Mouse (Mus musculus): ENCODE results near the gene Slc9a9. TPM values are rescaled to one million over a fixed set of nuclear protein-coding genes. Genes with fewer than 3 reads are reported as not detected.
"Not testable (repeated sequence)": the region's sequence is repeated elsewhere in the genome, so short reads cannot be mapped to it uniquely, and the experiment has no call there.

Gene Slc9a9
- 5.9 and 6.1 TPM in 2 replicates for polyA plus RNA-seq (2012; rRNA removed)

DNA sequence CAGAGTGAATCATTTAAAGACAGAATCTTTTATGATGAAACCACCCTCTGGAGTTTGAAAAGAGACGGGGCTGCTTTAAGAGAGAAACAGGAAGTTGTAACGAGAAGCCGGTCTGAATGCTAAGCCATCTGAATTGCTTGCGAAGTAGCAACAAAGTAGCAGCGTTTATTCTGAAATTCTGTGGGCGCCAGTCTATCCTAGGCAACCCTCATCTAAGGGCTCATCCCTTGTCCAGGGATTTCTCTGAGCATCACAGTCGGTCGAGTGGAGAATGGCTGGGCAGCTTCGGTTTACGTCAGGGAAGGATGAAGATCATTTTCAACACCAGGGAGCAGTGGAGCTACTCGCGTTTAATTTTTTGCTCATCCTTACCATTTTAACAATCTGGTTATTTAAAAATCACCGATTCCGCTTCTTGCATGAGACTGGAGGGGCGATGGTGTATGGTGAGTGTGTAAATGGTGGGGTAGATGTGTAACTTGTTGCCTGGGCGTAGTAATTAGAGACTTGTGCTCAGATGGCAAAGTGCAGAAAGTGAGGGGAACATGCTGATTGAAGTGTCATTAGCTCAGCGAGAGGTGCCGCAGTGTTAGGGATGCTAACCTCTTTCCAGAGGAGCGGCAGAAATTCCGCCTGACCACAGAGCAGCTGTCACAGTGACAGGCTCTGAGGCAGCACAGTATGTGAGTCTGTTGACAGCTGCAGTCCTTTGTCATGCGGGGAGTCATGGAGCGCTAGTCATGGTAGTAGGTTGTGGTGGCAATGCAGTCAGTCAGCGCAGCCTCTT lies at the start of gene Slc9a9:
Gene Slc9a9 (plus strand): TSS at position 119 of the 787 bp plus-strand sequence.
- no peak for DNase-seq (ENCODE audit: low spot score)

- no peak for DNase-seq (ENCODE audit: low spot score)
Observed at GRCm38 (mm10) chr9:94620342-94620741, 49.4 kb upstream of the Slc9a9 start.

DNA sequence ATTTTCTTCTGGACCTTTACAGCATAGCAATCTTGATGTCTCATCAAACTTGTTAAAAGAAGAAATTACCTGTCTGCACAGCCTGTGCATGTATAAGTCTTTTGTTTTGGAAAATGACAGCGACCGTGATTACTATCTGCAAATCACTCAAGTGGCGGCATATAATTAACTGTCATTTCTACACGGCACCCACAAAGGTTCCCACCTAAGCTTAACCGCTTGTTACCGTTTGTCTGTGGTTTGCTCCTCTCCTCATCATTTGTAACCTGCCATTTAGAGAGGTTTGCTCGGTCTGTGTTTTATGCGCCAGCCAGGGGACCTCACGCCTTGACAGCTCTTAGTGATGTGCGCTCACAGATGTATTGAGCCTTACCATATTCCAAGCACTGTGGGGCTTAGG lies 48.9 kb upstream of the Slc9a9 start:
- DNase-seq (ENCODE audit: low spot score): no peak

GRCm38 (mm10) chr9:94621902-94622301 lies 47.8 kb upstream of the Slc9a9 start:
- DNase-seq (ENCODE audit: low spot score): no peak

DNA sequence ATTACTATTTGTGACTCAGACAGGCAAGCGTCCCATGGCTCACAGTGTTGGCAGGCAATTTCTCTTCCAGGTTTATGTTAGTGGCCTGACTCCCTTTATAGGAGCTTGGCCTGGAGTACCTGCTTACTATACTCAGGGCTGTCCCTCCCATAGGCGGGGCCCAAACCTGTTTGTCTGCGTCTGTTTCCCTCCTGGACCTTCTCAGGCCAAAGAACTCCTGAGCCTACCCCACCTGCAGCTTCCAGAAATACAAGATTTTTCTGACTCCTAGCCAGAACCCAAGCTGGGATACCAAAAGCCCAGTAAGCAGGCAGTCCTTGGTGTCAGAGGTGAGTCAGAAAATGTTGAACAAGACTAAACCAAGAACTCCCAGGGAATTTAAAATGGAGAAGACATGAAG lies 43.0 kb upstream of the Slc9a9 start:
- no peak for DNase-seq (ENCODE audit: low spot score)

GRCm38 (mm10) chr9:94628948-94629347 lies 40.8 kb upstream of the Slc9a9 start:
- no peak for DNase-seq (ENCODE audit: low spot score)

DNA sequence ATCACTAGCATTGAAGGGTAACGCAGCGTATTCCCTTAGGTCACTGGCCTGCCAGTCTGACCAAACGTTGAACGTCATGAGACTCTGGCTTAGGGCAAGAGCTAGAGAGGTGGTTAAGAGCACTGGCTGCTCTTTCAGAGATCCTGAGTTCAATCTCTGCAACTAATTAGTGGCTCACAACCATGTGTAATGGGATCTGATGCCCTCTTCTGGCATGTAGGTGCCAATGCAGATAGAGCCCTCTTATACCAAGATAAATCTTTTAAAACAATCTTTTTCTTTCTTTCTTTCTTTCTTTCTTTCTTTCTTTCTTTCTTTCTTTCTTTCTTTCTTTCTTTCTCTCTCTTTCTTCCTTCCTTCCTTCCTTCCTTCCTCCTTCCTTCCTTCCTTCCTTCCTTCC lies 35.4 kb upstream of the Slc9a9 start:
- DNase-seq (ENCODE audit: low spot score): not testable (repeated sequence)

DNA sequence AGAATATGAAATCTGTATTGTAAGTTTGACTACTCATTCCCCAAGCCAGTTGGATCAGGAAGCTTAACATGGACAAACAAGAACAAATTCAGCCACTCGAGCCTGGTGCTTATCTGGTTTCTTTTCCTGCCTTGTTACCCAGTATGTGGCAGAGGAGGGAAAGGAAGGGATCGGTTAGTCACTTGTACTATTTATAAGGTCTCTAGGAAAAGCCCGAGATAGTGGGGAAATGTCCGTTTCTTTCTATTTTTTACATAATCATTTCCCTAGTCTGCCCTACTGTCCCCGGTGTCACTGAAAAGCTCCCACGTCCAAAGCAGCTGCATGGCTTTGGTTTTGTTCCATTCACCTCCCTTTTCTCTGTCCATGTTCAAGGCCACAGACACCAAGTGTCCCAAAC lies 24.1 kb upstream of the Slc9a9 start:
- no peak for DNase-seq (ENCODE audit: low spot score)

DNA sequence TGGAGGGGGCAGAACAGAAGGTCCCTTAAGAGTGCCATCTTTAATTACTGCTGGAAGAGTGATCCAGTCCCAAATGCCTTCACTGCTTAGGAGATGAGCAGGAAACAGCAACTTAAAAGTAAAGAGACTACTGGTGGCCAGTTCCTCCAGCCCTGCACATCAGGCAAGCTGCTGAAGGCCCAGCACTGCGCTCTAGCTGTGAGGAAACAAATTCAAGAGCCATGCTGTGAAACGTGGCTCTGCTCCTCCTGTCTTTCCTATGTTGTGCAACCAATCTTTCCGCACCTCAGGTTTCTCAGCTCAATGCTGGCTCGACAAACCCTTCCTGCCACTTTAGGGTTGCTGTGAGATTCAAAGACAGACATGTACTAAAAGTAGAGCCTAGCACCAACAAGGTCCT lies 22.3 kb upstream of the Slc9a9 start:
- DNase-seq (ENCODE audit: low spot score): no peak

GRCm38 (mm10) chr9:94649991-94650390 lies 19.7 kb upstream of the Slc9a9 start:
- DNase-seq (ENCODE audit: low spot score): no peak

- no peak for DNase-seq (ENCODE audit: low spot score)
Observed at GRCm38 (mm10) chr9:94653198-94653597, 16.5 kb upstream of the Slc9a9 start.

GRCm38 (mm10) chr9:94653827-94654226 lies 15.9 kb upstream of the Slc9a9 start:
- DNase-seq (ENCODE audit: low spot score): no peak

GRCm38 (mm10) chr9:94656265-94656664 lies 13.4 kb upstream of the Slc9a9 start:
- DNase-seq (ENCODE audit: low spot score): no peak

DNA sequence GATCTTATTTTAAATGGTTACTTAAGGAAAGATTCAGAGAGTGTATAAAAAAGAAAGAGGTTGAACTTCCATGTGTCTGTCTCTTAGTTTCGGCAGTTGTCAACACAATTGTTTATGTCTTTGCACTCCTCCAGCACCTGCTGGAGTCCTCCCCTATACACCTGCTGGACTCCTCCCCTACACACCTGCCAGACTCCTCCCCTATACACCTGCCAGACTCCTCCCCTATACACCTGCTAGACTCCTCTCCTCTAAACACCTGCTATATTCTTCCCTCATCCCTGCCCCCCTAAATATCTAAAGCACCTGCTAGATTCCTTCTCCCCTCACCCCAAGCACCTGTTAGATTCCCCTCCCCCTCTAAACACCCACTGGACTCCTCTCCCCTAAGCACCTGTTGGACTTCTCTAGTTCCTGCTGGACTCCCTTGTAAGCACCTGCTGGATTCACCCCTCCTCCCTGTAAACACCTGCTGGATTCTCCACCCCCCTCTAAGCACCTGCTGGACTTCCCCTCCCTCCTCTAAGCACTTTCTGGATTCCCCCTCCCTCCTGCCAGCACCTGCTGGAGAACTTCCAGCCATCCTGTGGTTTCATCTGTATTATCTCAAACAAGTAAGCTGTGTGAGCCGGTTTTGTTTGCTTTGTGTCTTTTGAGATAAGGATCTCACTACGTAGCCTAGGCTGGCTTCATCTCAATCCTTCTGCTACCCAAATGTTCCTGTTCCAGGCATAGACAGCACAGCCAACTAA lies 10.1 kb upstream of the Slc9a9 start:
- DNase-seq (ENCODE audit: low spot score): no peak

DNA sequence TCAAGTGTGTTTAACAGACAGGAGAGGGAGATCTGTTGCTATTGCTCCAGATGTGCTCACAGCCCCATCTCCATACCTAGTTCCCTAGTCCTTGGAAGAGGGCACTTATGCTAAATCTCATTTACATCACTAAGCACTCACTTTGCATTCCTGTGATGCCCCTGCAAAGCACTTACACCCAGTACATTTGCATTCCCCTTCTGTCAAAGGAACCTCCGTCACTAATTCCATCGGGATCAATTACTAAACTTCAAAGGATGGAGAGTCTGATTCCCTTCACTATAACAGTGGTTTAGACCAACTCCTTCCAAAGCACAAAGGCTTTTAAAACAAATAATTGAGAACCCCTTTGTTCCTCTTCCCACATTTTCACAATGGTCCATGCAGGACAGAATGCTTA lies 7.9 kb upstream of the Slc9a9 start:
- no peak for DNase-seq (ENCODE audit: low spot score)

- no peak for DNase-seq (ENCODE audit: low spot score)
Observed at GRCm38 (mm10) chr9:94665248-94665647, 4.5 kb upstream of the Slc9a9 start.

DNA sequence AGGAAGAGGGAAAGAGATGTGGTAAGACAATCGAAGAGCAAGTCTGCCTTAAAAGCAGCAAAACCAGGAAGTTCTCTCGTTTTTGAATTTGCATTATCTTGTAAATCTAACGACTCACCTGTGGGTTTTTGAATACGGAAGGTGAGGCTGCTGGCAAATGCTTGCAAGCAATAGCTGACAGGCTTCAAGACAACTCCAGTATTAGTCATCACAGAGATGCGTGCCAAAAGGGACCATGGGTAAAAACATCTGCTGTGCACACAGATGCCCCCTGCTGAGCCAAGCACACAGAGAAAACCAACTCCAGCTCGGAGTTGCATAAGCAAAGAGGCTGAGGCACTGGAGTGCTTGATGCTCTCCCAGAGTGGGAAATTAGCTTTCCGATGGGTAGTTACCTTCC lies 1.1 kb upstream of the Slc9a9 start:
- DNase-seq (ENCODE audit: low spot score): no peak

DNA sequence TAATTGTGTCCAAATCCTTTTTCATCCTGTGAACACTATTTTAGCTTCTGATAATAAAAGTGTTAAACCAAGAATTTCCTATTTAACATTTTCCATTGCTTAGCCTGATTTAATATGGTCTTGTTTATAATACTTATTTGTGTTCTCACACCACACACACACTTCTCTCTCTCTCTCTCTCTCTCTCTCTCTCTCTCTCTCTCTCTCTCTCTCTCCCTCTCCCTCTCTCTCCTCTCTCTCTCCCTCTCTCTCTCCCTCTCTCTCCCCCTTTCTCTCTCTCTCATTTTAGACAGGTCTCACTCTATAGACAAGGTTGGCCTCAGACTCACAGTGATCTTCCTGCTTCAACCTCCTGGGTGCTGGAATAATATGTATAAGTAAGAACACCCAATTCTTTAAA lies 995 bp downstream of the Slc9a9 start:
- no peak for DNase-seq (ENCODE audit: low spot score)

DNA sequence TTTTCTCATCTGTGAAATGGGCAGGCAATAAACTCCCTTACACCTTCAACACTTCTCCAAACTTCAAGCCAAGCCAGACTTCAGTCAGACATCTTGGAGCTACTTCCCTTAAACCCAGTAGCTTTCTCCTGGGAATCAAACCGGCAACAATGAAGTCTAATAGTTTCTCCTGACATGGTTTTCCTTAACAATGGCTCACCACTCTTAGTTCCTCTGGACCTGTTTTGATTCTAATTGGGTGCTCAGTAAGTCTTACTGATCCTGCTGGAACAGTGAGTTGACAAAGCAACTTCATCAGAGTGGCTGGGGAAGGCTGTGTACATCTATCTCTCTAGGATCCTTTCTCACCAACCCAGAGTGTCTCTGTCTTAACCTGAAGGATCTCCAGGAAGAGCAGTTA lies 5.0 kb downstream of the Slc9a9 start:
- DNase-seq (ENCODE audit: low spot score): no peak

DNA sequence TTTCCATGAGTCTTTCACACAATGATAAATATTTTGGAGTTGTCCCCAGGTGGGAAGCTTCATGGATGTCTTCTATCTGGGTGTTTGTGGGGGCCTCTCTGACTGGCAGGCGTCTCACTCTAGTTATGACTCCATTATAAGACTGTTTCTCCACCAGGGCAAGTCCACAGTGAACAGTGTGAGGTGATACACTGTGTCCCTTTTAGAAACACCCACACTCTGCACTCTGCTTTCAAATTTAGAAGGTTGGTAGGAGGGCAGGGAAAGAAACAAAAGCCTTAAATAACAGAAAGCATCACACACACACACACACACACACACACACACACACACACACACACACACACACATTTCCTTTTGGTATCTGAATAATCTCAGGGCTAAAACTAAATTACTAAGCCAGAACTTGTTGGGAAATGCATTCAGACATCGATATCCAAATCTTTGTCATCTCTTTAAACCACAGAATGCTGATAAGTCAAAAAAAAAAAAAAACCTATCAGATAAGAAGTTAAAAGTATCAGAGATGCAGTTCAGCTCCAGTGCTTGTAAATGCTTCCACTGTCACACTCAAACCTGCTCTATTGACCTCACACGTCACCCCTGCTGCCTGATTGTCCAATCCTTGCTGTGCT lies 8.4 kb downstream of the Slc9a9 start:
- DNase-seq (ENCODE audit: low spot score): no peak

DNA sequence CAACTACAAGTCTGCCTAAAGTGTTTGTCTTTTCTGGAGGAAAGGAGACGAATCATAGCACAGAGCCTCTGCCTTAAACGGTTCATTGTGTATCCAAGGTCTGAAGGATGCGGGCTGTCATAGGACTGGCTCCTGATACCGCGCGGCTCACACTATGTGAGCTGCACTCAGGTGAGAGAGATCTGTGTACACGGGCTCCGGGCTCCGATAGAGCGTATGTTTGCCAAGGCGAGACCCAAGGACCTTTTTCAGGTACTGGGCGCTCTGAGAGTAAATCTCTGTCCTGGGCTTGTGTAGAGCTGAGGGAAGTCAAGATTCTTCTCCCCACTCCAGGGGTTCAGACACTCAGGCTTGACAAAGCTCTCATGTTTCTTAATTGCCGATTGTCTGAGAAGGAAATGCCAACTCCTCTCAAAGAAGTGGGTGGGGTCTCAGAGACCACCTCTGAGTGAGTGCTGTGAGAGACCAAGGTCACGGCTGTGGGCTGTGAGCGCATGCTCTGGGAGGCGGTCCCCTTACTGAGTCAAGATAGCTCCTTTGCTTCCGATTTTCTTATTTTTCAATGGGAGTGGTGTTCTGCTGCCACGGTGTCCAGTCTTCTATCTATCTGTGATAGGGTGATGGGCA lies 10.9 kb downstream of the Slc9a9 start:
- DNase-seq (ENCODE audit: low spot score): no peak

DNA sequence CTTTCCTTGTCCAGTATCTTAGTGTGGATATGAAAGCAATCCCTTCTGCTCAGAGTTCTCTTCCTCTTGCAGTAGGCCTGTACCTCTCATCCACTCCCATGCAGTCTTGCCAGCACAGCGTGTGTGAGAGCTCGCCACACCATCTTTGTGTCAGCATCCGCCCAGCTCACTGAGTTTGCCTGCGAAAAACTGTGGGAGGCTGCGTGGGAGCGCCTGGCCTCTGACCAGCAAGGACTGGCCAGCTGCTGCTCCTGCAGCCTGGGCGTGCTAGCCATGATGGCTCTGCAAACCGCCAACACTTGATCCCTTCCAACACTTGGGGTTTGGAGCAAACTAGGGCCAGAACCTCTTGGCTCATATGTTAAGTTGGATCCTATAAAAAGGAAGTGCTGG lies 11.4 kb downstream of the Slc9a9 start:
- DNase-seq (ENCODE audit: low spot score): no peak
